Mouse (Mus musculus) heart, adult 2 months (tissue): Measurements from ENCODE around the gene Cnih4. TPM values are rescaled to one million over a fixed set of nuclear protein-coding genes. Genes with fewer than 3 reads are reported as not detected.

ENCODE experiments used
- DNase-seq, 2 experiments: peaks; one replicate each; pipeline ENCODE4 v3.0.0; 2021
- H3K27ac ChIP-seq: fragments of 200-600 bp; 2 replicates; pipeline ENCODE4 v1.8.1; 2022
- H3K27me3 ChIP-seq: fragments of 200-500 bp; 2 replicates; pipeline ENCODE4 v1.6.1; 2012; ENCODE audit warnings: mild to moderate bottlenecking, low read length, inconsistent platforms, mixed read lengths; ENCODE audit not compliant: control insufficient read depth, insufficient read depth
- H3K36me3 ChIP-seq: fragments of 200-500 bp; 2 replicates; pipeline ENCODE4 v1.6.1; 2012; ENCODE audit warnings: low read length, inconsistent platforms; ENCODE audit not compliant: control insufficient read depth, insufficient read depth
- H3K4me1 ChIP-seq: fragments of 200-500 bp; 2 replicates; pipeline ENCODE4 v1.6.1; 2011; ENCODE audit warnings: low read length; ENCODE audit not compliant: control insufficient read depth, insufficient read depth
- H3K4me3 ChIP-seq: fragments of 200-600 bp; 2 replicates; pipeline ENCODE4 v1.8.1; 2022
- H3K79me2 ChIP-seq: fragments of 200-500 bp; replicated peaks from 2 replicates; pipeline ENCODE4 v1.6.1; 2012; ENCODE audit warnings: mild to moderate bottlenecking, inconsistent platforms, low read length, moderate library complexity, mixed read lengths; ENCODE audit not compliant: control insufficient read depth, insufficient read depth
- H3K9ac ChIP-seq: fragments of 200-500 bp; 2 replicates; pipeline ENCODE4 v1.6.1; 2012; ENCODE audit warnings: low read depth, mild to moderate bottlenecking, control low read depth, inconsistent platforms, low read length, mixed read lengths
- CTCF ChIP-seq: fragments of 200-600 bp; IDR thresholded peaks from 2 replicates; pipeline ENCODE4 v1.8.1; 2022; ENCODE audit warnings: antibody characterized with exemption, mild to moderate bottlenecking, moderate library complexity
- EP300 ChIP-seq: fragments of 200-500 bp; IDR thresholded peaks from 2 replicates; pipeline ENCODE4 v1.6.1; 2011; ENCODE audit warnings: low read depth, low read length, control low read depth; ENCODE audit not compliant: insufficient read depth
- POLR2A ChIP-seq: fragments of 200-500 bp; IDR thresholded peaks from 2 replicates; pipeline ENCODE4 v1.6.1; 2011; ENCODE audit warnings: mild to moderate bottlenecking, low read depth, low read length, control low read depth; ENCODE audit not compliant: insufficient read depth
- WGBS: fragments of 180-500 bp; shearing (Covaris S2); methylation state at CpG from one replicate; pipeline ENCODE4 v1.1.7; 2018; 5-methylcytosine and 5-hydroxymethylcytosine counted together
- intact Hi-C: fragments of 180-260 bp; cut with DNase I; formaldehyde crosslinking; loops from one replicate; pipeline ENCODE4 v1.15.1; 2025
- polyA plus RNA-seq: library from polyadenylated mRNA; depleted of rRNA; stranded (reverse); fragments of >200 nt; gene quantifications from 2 replicates; pipeline ENCODE4 v1.2.3, GENCODE M21; 2012; rRNA removed
- total RNA-seq, 2 experiments: library from RNA; stranded (reverse); gene quantifications; 2 replicates each; pipeline ENCODE4 v1.2.3; 2021

Gene Cnih4
- total and polyA plus RNA-seq, 3 experiments, result 22.2 to 50.3 (median 43.8) TPM

DNA sequence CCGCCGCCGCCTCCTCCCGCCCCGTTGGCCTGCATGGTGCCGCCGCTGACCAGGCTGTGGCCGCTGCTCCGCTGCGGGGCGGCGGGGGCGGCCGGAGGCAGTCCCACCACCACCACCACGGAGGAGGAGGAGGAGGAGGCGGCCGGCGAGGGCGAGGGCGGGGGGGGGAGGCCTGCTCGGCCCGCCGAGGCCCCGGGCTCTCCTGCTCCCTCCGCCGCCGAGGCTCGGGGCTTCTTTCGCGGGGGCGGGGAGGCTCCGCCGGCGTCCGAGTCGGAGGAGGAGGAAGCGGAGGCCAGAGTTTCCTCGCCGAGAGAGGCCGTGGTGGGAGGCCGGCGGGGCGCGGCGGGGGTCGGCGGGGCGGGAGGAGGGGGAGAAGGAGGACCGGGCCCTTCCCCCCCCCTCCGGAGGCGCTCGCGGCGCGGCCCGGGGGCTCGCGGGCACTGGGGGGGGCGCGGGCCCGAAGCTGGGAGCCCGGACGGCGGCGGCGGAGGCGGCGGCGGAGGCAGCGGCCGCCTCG is 67.0 kb downstream of the Cnih4 start:
- peak in 1 of 2 experiments; percentile 75 for DNase-seq
- intact Hi-C loops, result loop anchor here (2.0 kb wide), 1 partner anchor 67 kb away; the partner anchor contains the start of genes Cnih4 and Nvl
- Histone ChIP-seq H3K4me3 (peak overlapping the region; percentile 79), H3K27ac (peak overlapping the region; percentile 99), H3K27me3 (no peaks in the 10 kb centered on the region), H3K9ac (peak overlapping the region; percentile 97), H3K4me1 (peaks cover 5% of the 10 kb centered on the region; the same call in 1 of the 2 replicates), H3K79me2 (peaks cover 9% of the 10 kb centered on the region), H3K36me3 (peaks cover 21% of the 10 kb centered on the region)
- WGBS, result 1% methylated on average over 41 of the region's 72 CpGs
- TF ChIP-seq POLR2A (no peak), EP300 (no peak), CTCF (no peak)

GRCm38 (mm10) chr1:181211920-181212633 is 67.6 kb downstream of the Cnih4 start, which contains the start of gene Wdr26:
TSS of gene Wdr26 (minus strand) at chr1:181212001.
- WGBS, result 1% methylated on average over 54 of the region's 54 CpGs
- peak; percentile 88 to 89 for DNase-seq
- Histone ChIP-seq H3K4me1 (peaks cover 5% of the 10 kb centered on the region; the same call in 1 of the 2 replicates), H3K4me3 (peak within 1 kb of the TSS; percentile 79), H3K36me3 (peaks cover 19% of the 10 kb centered on the region), H3K9ac (peak within 1 kb of the TSS; percentile 97), H3K27me3 (no peaks in the 10 kb centered on the region), H3K27ac (peak within 1 kb of the TSS; percentile 99), H3K79me2 (peaks cover 9% of the 10 kb centered on the region)
- peak; percentile 67; the same call in 1 of the 2 replicates for TF ChIP-seq EP300
- TF ChIP-seq POLR2A, result peak; percentile 63
- peak; percentile 42 for TF ChIP-seq CTCF
- intact Hi-C loops, result loop anchor here (1.0 to 2.0 kb wide), 2 partner anchors 20 to 67 kb away; partner anchors contain the start of genes Cnih4 and Nvl

DNA sequence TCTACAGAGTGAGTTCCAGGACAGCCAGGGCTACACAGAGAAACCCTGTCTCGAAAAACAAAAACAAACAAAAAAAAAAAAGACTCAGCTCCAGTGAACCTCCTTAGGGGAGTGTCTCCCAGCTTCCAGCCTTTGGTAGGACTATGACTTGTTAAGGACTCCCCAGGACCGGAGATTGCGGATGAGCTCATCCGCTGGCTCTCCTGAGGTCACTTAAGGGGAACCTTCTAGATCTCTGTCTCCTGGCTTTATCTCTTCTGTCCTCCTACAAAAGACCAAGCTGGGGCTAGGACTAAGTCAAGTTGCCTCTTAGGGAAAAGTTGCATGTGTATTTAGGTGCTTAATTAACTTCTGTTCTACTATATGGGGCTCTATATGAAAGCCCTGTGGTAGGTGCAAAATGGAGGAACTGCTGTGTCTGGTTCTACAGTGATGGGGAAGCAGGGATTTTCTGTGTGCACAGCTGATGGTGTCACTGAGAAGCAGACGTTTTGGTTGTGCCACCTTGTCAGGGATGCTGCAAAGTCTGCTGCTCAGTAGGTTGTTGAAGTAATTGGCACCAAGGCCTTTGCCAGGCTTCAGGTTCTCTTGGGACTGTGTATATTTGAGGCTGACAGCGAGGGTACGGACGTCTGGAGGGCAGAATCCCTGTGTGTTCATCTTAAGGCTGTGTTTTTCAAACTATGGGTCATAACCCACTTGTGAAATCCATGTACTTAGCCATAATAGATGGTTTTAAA is 70.0 kb downstream of the Cnih4 start:
- Histone ChIP-seq H3K79me2 (peaks cover 9% of the 10 kb centered on the region), H3K4me1 (peaks cover 4% of the 10 kb centered on the region; the same call in 1 of the 2 replicates), H3K4me3 (no peak overlapping the region), H3K27me3 (no peaks in the 10 kb centered on the region), H3K9ac (no peak overlapping the region), H3K27ac (no peak overlapping the region), H3K36me3 (peaks cover 8% of the 10 kb centered on the region)
- no peak for DNase-seq
- intact Hi-C loops, result no loop called here
- TF ChIP-seq CTCF (no peak), POLR2A (no peak), EP300 (no peak)
- WGBS, result 77% methylated on average over 8 of the region's 8 CpGs

DNA sequence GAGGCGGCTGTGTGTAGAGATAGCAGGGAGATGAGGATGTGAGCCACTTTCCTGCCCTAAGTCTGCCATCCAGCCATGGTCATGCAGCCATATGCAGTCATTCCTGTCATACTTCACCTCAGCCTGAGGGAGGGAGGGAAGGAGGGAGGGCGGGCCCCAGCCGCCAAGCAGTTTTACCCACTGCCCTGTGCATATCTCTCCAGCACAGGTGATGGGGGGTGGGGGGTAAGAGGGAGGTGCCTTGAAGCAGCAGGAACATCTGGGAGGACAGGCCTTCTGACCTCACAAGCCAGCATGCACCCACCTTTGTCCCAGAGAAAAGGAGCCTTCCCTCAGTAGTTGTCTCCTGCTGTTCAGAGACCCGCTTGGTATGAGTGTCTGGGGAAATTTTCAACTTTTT is 71.8 kb downstream of the Cnih4 start:
- peaks cover 3% of the 10 kb centered on the region for H3K79me2 ChIP-seq
- TF ChIP-seq CTCF (no peak), POLR2A (no peak), EP300 (no peak)
- H3K9ac ChIP-seq, result no peak overlapping the region
- DNase-seq, result no peak
- H3K36me3 ChIP-seq, result peaks cover 4% of the 10 kb centered on the region
- H3K27ac ChIP-seq, result no peak overlapping the region
- H3K4me3 ChIP-seq, result no peak overlapping the region
- intact Hi-C loops, result no loop called here
- 82% methylated on average over 4 of the region's 4 CpGs for WGBS
- no peaks in the 10 kb centered on the region for H3K27me3 ChIP-seq
- H3K4me1 ChIP-seq, result peaks cover 3% of the 10 kb centered on the region; the same call in 1 of the 2 replicates

Other genes starting within 250 kb of the Cnih4 start
- 10 to 100 TPM; 10.3 to 12.4 TPM for gene Pycr2, start 240.4 kb upstream of the Cnih4 start, total RNA-seq
- 12.7 and 13.9 TPM in 2 replicates for gene Pycr2, start 240.4 kb upstream of the Cnih4 start, polyA plus RNA-seq
- under 1 TPM; 0.41 to 0.57 TPM for gene Lefty1, start 209.7 kb upstream of the Cnih4 start, total RNA-seq
- 3.0 and 3.3 TPM in 2 replicates for gene Lefty1, start 209.7 kb upstream of the Cnih4 start, polyA plus RNA-seq
- 10 to 100 TPM; 13.2 to 15.8 TPM for gene Tmem63a, start 202.3 kb upstream of the Cnih4 start, total RNA-seq
- gene Tmem63a, start 202.3 kb upstream of the Cnih4 start, polyA plus RNA-seq, result 27.5 and 34.5 TPM in 2 replicates
- 10 to 100 TPM; 29.8 to 40.4 TPM for gene Ephx1, start 123.8 kb upstream of the Cnih4 start, total RNA-seq
- gene Ephx1, start 123.8 kb upstream of the Cnih4 start, polyA plus RNA-seq, result 41.1 and 45.1 TPM in 2 replicates
- gene 9130409I23Rik, start 93.5 kb upstream of the Cnih4 start, total RNA-seq, result not detected
- not detected in 2 replicates for gene 9130409I23Rik, start 93.5 kb upstream of the Cnih4 start, polyA plus RNA-seq
- gene Nvl, start 489 bp upstream of the Cnih4 start, total RNA-seq, result 1 to 10 TPM; 7.4 TPM
- gene Nvl, start 489 bp upstream of the Cnih4 start, polyA plus RNA-seq, result 4.7 and 8.4 TPM in 2 replicates
- gene Wdr26, start 67.3 kb downstream of the Cnih4 start, total RNA-seq, result 10 to 100 TPM; 86.3 to 99.7 TPM
- gene Wdr26, start 67.3 kb downstream of the Cnih4 start, polyA plus RNA-seq, result 30.2 and 52.4 TPM in 2 replicates
- gene Cnih3, start 207.9 kb downstream of the Cnih4 start, total RNA-seq, result not detected
- 0.04 TPM in 1 of 2 replicates, not detected in the other for gene Cnih3, start 207.9 kb downstream of the Cnih4 start, polyA plus RNA-seq